Mouse (Mus musculus): ENCODE measurements around the gene Tfap2e. TPM values are rescaled to one million over a fixed set of nuclear protein-coding genes. Genes with fewer than 3 reads are reported as not detected.

Tfap2e gene
- total RNA-seq, 2 experiments from 2014 or later = not detected

GRCm38 (mm10) chr4:126732531-126733380, 3.3 kb downstream of the Tfap2e start:
- no peak for ATAC-seq (replicated peaks; ENCODE audit: low FRiP score, poor library complexity, severe bottlenecking)

- ATAC-seq (replicated peaks; ENCODE audit: low FRiP score, poor library complexity, severe bottlenecking) = no peak
These were observed 3.9 kb downstream of the Tfap2e start for GRCm38 (mm10) chr4:126732111-126732510.

- ATAC-seq (replicated peaks; ENCODE audit: low FRiP score, poor library complexity, severe bottlenecking) = no peak
These were observed 28.6 kb downstream of the Tfap2e start for GRCm38 (mm10) chr4:126707439-126707826.

- no peak for ATAC-seq (replicated peaks; ENCODE audit: low FRiP score, poor library complexity, severe bottlenecking)
These were observed 29.2 kb downstream of the Tfap2e start for GRCm38 (mm10) chr4:126706630-126707438.

- ATAC-seq (replicated peaks; ENCODE audit: low FRiP score, poor library complexity, severe bottlenecking) = no peak
These were observed 39.1 kb downstream of the Tfap2e start for GRCm38 (mm10) chr4:126696908-126697307.

- ATAC-seq (replicated peaks; ENCODE audit: low FRiP score, poor library complexity, severe bottlenecking) = no peak
These were observed 43.0 kb downstream of the Tfap2e start for GRCm38 (mm10) chr4:126693021-126693420.

GRCm38 (mm10) chr4:126689457-126689856, 46.6 kb downstream of the Tfap2e start:
- ATAC-seq (replicated peaks; ENCODE audit: low FRiP score, poor library complexity, severe bottlenecking) = no peak

- no peak for ATAC-seq (replicated peaks; ENCODE audit: low FRiP score, poor library complexity, severe bottlenecking)
These were observed 53.0 kb downstream of the Tfap2e start for GRCm38 (mm10) chr4:126683084-126683483.

- ATAC-seq (replicated peaks; ENCODE audit: low FRiP score, poor library complexity, severe bottlenecking) = peak; percentile 43
These were observed 53.7 kb downstream of the Tfap2e start for GRCm38 (mm10) chr4:126682298-126682697.

GRCm38 (mm10) chr4:126677054-126678003, 58.7 kb downstream of the Tfap2e start, which contains the start of gene Psmb2:
Gene Psmb2, plus strand, starts transcription at chr4:126677630.
- ATAC-seq (replicated peaks; ENCODE audit: low FRiP score, poor library complexity, severe bottlenecking) = peak; percentile 93

GRCm38 (mm10) chr4:126667075-126667474, 69.0 kb downstream of the Tfap2e start:
- no peak for ATAC-seq (replicated peaks; ENCODE audit: low FRiP score, poor library complexity, severe bottlenecking)

Other genes starting within 250 kb of the Tfap2e start
- 0.84 TPM in 1 of 2 replicates, not detected in the other for gene Ago4, start 202.8 kb downstream of the Tfap2e start, total RNA-seq (2015; ENCODE audit: low replicate concordance)
- 0.45 and 0.90 TPM in 2 replicates for gene Ago4, start 202.8 kb downstream of the Tfap2e start, total RNA-seq (2017; ENCODE audit: low replicate concordance)
- gene Clspn, start 179.3 kb downstream of the Tfap2e start, total RNA-seq (2015; ENCODE audit: low replicate concordance) = 76.3 and 172 TPM in 2 replicates
- gene Clspn, start 179.3 kb downstream of the Tfap2e start, total RNA-seq (2017; ENCODE audit: low replicate concordance) = 304 and 354 TPM in 2 replicates
- not detected in 2 replicates for gene 5730409E04Rik, start 126.4 kb downstream of the Tfap2e start, total RNA-seq (2015; ENCODE audit: low replicate concordance)
- gene 5730409E04Rik, start 126.4 kb downstream of the Tfap2e start, total RNA-seq (2017; ENCODE audit: low replicate concordance) = 0.39 TPM in 1 of 2 replicates, not detected in the other
- gene Psmb2, start 58.6 kb downstream of the Tfap2e start, total RNA-seq (2015; ENCODE audit: low replicate concordance) = 78.2 and 88.0 TPM in 2 replicates
- 11.7 and 47.1 TPM in 2 replicates for gene Psmb2, start 58.6 kb downstream of the Tfap2e start, total RNA-seq (2017; ENCODE audit: low replicate concordance)
- 1.1 and 1.3 TPM in 2 replicates for gene Ncdn, start 17.2 kb upstream of the Tfap2e start, total RNA-seq (2015; ENCODE audit: low replicate concordance)
- gene Ncdn, start 17.2 kb upstream of the Tfap2e start, total RNA-seq (2017; ENCODE audit: low replicate concordance) = 1.0 and 3.0 TPM in 2 replicates
- gene AU040320, start 17.3 kb upstream of the Tfap2e start, total RNA-seq (2015; ENCODE audit: low replicate concordance) = 11.3 and 24.5 TPM in 2 replicates
- 3.8 and 8.0 TPM in 2 replicates for gene AU040320, start 17.3 kb upstream of the Tfap2e start, total RNA-seq (2017; ENCODE audit: low replicate concordance)
- gene Zmym4, start 231.9 kb upstream of the Tfap2e start, total RNA-seq (2015; ENCODE audit: low replicate concordance) = 0.84 and 4.7 TPM in 2 replicates
- gene Zmym4, start 231.9 kb upstream of the Tfap2e start, total RNA-seq (2017; ENCODE audit: low replicate concordance) = 2.2 and 13.5 TPM in 2 replicates

All from erythroid progenitor cell, adult 5-6 weeks (primary cell).